Mouse (Mus musculus): Measurements from ENCODE around the gene Cox7a2l. TPM values are rescaled to one million over a fixed set of nuclear protein-coding genes. Genes with fewer than 3 reads are reported as not detected.

Cox7a2l gene
- polyA plus RNA-seq, 1 experiment, result 82.0 TPM

DNA sequence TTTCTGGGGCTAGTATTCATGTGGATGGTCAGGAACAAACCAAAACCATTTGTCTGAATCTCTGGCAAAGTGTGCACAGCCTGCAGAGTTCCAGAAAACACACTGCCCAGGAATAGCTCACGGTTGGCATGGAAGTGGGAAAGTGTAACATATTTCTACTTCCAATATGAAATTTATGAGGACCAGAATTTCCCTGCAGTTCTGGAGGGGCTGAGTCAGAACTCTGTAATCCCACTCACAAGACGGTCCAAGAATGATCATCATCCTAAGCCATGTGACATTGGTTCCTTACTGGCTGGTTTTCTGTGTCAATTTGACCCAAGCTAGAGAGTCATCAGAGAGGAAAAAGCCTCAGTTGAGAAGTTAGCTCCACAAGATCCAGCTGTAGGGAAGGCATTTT is 25.3 kb upstream of the Cox7a2l start:
- Histone ChIP-seq H3K36me3 (ENCODE audit: control insufficient read depth, insufficient read depth, low read length) (no peaks in the 10 kb centered on the region), H3K27me3 (ENCODE audit: control insufficient read depth, insufficient read depth, low read length) (no peaks in the 10 kb centered on the region), H3K27ac (ENCODE audit: insufficient read depth, low read length) (no peak overlapping the region), H3K4me1 (ENCODE audit: control insufficient read depth, insufficient read depth, insufficient read length) (peaks cover under 1% of the 10 kb centered on the region; the same call in 1 of the 2 replicates), H3K4me3 (ENCODE audit: extremely low read depth, insufficient read depth, insufficient read length) (no peak overlapping the region)
- no peak for DNase-seq (ENCODE audit: low read depth in 1 of 2, low spot score in 2 of 2)
- 90% methylated on average over 2 of the region's 2 CpGs for WGBS
- TF ChIP-seq CTCF (IDR thresholded peaks at IDR 0.05; ENCODE audit: extremely low read depth, insufficient read depth, insufficient read length, insufficient replicate concordance) (no peak), POLR2A (IDR thresholded peaks at IDR 0.05; ENCODE audit: low read depth, low read length) (no peak)

DNA sequence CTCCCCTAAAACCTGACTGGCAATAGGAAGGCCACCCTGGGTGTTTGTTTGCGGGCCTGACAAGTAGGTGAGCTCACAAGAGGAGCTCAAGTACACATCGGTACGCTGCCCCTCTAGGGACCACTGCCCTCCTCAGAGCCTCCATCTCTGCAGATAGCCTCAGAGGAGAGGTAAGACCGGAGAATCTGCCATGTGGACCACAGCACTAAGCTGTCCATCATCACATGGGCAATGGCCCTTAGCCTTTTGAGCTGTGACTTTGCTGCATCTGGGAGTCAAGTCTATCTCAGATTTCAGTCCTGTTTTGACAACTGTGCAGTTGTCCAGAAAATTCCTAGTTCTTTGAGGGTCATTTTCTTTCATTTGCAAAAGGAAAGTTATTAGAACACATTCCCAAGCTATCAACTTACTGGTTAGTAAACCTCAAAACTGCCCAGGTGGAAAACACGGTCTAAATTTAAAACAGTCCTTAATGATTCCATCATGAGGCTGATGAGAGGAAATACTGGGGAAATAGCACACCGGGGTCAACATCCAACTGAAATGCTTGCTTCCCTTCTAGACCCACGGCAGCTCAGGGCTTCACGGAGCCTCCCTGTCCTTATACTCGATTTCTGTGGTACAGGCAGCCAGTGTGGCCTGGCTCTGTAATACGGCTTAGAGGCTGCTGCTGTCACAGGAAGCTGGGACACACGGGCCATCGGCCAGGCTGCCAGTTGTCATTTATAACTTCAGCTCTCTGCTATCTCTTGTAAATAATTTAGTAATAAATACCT is 22.3 kb upstream of the Cox7a2l start:
- Histone ChIP-seq H3K4me3 (ENCODE audit: extremely low read depth, insufficient read depth, insufficient read length) (no peak overlapping the region), H3K27me3 (ENCODE audit: control insufficient read depth, insufficient read depth, low read length) (no peaks in the 10 kb centered on the region), H3K27ac (ENCODE audit: insufficient read depth, low read length) (no peak overlapping the region), H3K36me3 (ENCODE audit: control insufficient read depth, insufficient read depth, low read length) (no peaks in the 10 kb centered on the region), H3K4me1 (ENCODE audit: control insufficient read depth, insufficient read depth, insufficient read length) (no peaks in the 10 kb centered on the region)
- DNase-seq (ENCODE audit: low read depth in 1 of 2, low spot score in 2 of 2), result no peak
- TF ChIP-seq CTCF (IDR thresholded peaks at IDR 0.05; ENCODE audit: extremely low read depth, insufficient read depth, insufficient read length, insufficient replicate concordance) (no peak), POLR2A (IDR thresholded peaks at IDR 0.05; ENCODE audit: low read depth, low read length) (no peak)
- WGBS, result 57% methylated on average over 12 of the region's 12 CpGs

DNA sequence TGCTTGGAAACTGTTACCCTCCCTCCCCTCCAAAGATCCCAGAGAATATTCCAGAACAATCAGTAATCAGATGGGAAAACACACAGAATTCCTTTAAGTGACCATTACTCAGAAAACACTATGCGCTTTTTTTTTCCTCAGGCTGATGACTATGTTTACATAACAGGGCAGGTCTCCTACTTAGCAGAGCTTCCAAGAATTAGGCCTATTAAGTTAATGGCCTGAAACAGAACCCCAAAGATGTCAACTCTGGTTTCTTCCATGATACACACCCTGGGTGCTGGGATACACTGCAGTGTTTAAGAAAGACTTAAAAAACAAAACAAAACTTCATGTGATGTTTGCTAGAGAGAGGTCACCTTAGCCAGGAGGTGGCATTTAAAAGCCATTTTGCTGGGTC is 21.6 kb upstream of the Cox7a2l start:
- Histone ChIP-seq H3K36me3 (ENCODE audit: control insufficient read depth, insufficient read depth, low read length) (no peaks in the 10 kb centered on the region), H3K27me3 (ENCODE audit: control insufficient read depth, insufficient read depth, low read length) (no peaks in the 10 kb centered on the region), H3K27ac (ENCODE audit: insufficient read depth, low read length) (no peak overlapping the region), H3K4me3 (ENCODE audit: extremely low read depth, insufficient read depth, insufficient read length) (no peak overlapping the region), H3K4me1 (ENCODE audit: control insufficient read depth, insufficient read depth, insufficient read length) (no peaks in the 10 kb centered on the region)
- 97% methylated on average over 1 of the region's 1 CpGs for WGBS
- TF ChIP-seq POLR2A (IDR thresholded peaks at IDR 0.05; ENCODE audit: low read depth, low read length), result no peak
- TF ChIP-seq CTCF (IDR thresholded peaks at IDR 0.05; ENCODE audit: extremely low read depth, insufficient read depth, insufficient read length, insufficient replicate concordance), result no peak
- no peak for DNase-seq (ENCODE audit: low read depth in 1 of 2, low spot score in 2 of 2)

DNA sequence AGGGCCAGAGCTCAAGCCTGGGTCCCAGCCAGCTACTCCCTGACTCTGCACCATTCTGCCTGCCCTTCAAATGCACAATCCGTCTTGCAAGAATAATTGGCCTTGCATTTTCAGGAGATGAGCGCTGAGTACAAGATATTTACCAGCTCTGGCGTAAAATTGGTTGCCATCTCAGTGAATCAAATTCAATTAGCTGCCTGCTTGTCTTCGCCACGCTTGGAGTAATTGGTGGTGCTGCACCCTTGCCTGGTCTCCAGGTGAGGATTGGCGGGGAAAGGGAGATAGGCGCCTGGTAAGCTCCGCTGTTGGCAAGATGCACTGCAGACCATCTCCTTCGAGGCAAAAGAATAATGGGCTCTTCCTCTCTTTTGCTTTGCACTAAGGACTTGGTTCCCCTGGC is 21.0 kb upstream of the Cox7a2l start:
- no peak overlapping the region for H3K27ac ChIP-seq (ENCODE audit: insufficient read depth, low read length)
- WGBS, result 90% methylated on average over 9 of the region's 9 CpGs
- no peaks in the 10 kb centered on the region for H3K4me1 ChIP-seq (ENCODE audit: control insufficient read depth, insufficient read depth, insufficient read length)
- TF ChIP-seq CTCF (IDR thresholded peaks at IDR 0.05; ENCODE audit: extremely low read depth, insufficient read depth, insufficient read length, insufficient replicate concordance) (no peak), POLR2A (IDR thresholded peaks at IDR 0.05; ENCODE audit: low read depth, low read length) (no peak)
- no peaks in the 10 kb centered on the region for H3K27me3 ChIP-seq (ENCODE audit: control insufficient read depth, insufficient read depth, low read length)
- H3K36me3 ChIP-seq (ENCODE audit: control insufficient read depth, insufficient read depth, low read length), result no peaks in the 10 kb centered on the region
- H3K4me3 ChIP-seq (ENCODE audit: extremely low read depth, insufficient read depth, insufficient read length), result no peak overlapping the region
- DNase-seq (ENCODE audit: low read depth in 1 of 2, low spot score in 2 of 2), result no peak

DNA sequence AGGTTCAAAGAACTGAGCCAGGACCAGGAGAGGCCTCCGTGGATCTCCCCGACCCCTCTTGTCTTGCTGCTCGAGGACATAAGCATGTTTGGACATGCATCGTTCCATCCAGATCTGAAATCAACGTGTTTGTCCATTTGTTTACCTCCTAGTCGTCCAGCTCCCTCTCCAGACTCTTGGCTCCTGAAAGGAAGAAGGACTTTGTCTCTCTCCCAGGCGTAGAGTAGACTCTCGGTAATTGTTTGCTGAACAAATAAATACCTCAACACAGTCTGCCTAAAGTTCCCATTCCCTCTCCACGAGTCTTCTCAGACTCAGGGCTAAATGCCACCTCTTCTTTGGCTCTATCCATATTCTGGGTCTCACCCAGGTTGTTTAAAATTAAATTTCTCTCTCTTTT is 16.0 kb upstream of the Cox7a2l start:
- Histone ChIP-seq H3K27ac (ENCODE audit: insufficient read depth, low read length) (no peak overlapping the region), H3K4me3 (ENCODE audit: extremely low read depth, insufficient read depth, insufficient read length) (no peak overlapping the region), H3K27me3 (ENCODE audit: control insufficient read depth, insufficient read depth, low read length) (no peaks in the 10 kb centered on the region), H3K4me1 (ENCODE audit: control insufficient read depth, insufficient read depth, insufficient read length) (no peaks in the 10 kb centered on the region), H3K36me3 (ENCODE audit: control insufficient read depth, insufficient read depth, low read length) (no peaks in the 10 kb centered on the region)
- TF ChIP-seq CTCF (IDR thresholded peaks at IDR 0.05; ENCODE audit: extremely low read depth, insufficient read depth, insufficient read length, insufficient replicate concordance) (no peak), POLR2A (IDR thresholded peaks at IDR 0.05; ENCODE audit: low read depth, low read length) (no peak)
- 88% methylated on average over 9 of the region's 9 CpGs for WGBS
- no peak for DNase-seq (ENCODE audit: low read depth in 1 of 2, low spot score in 2 of 2)

DNA sequence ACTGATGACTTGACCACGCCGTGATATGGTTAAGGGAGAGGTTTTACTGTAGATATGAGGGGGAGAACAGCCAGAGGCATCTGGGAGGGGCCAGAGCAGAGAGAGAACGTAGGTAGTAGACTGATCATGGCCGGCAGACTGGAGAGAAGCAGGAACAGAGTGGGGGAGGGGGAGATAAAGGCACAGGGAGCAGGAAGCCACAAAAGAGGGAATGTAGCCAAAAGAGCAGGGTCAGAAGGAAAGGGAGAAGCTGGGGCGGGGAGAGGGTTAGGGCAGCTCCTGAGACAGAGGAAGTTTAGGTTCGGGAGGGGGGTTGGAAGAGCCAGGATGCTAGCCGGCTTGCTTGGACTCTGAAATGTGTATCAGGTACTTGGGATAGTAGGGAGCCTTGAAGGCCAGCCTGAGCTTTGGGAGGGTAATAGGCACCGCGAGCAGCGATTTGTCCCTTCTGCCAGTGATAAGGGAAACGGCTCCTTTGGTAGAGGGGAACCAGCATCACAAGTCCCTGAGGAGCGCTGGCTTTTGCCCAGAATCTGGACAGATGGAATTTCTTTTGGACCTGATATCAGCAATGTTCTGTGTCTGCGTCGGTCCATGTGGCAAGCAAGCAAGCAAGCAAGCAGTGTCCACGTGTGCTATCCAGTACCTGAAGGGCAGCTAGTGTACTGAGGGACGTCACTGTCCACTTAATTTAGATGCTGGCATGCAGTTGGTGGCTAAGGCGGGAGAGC is 10.7 kb upstream of the Cox7a2l start:
- TF ChIP-seq POLR2A (IDR thresholded peaks at IDR 0.05; ENCODE audit: low read depth, low read length), result no peak
- TF ChIP-seq CTCF (IDR thresholded peaks at IDR 0.05; ENCODE audit: extremely low read depth, insufficient read depth, insufficient read length, insufficient replicate concordance), result no peak
- Histone ChIP-seq H3K36me3 (ENCODE audit: control insufficient read depth, insufficient read depth, low read length) (no peaks in the 10 kb centered on the region), H3K27ac (ENCODE audit: insufficient read depth, low read length) (peak overlapping the region; percentile 64), H3K4me1 (ENCODE audit: control insufficient read depth, insufficient read depth, insufficient read length) (peaks cover 3% of the 10 kb centered on the region), H3K27me3 (ENCODE audit: control insufficient read depth, insufficient read depth, low read length) (no peaks in the 10 kb centered on the region), H3K4me3 (ENCODE audit: extremely low read depth, insufficient read depth, insufficient read length) (no peak overlapping the region)
- WGBS, result 54% methylated on average over 17 of the region's 17 CpGs
- no peak for DNase-seq (ENCODE audit: low read depth in 1 of 2, low spot score in 2 of 2)
